Comparison of ENCODE assay signal across 1 mouse cellular context in genomic region chr4:140815496-140815895, GRCm38 (mm10).
A peak's percentile ranks its signal among the peaks of the same experiment; 100 is the strongest.
TF ChIP-seq lines count a peak whose summit lies in the region.

No protein-coding gene starts in this region.

TF ChIP-seq in MEL, 35 proteins besides CTCF, POLR2A, EP300 and RAD21 (continued from another document):
- TF ChIP-seq ELF1 (IDR thresholded peaks at IDR 0.05; ENCODE audit: low read depth, low read length) (no peak), BHLHE40 (IDR thresholded peaks at IDR 0.05; ENCODE audit: borderline replicate concordance, low read depth, low read length) (peak; percentile 47; the same call in 1 of the 2 replicates), UBTF (IDR thresholded peaks at IDR 0.05; ENCODE audit: borderline replicate concordance, insufficient read depth, low read depth, low read length) (no peak)
